Comparison of ENCODE assay signal across 8 mouse cellular contexts in the genomic region with DNA sequence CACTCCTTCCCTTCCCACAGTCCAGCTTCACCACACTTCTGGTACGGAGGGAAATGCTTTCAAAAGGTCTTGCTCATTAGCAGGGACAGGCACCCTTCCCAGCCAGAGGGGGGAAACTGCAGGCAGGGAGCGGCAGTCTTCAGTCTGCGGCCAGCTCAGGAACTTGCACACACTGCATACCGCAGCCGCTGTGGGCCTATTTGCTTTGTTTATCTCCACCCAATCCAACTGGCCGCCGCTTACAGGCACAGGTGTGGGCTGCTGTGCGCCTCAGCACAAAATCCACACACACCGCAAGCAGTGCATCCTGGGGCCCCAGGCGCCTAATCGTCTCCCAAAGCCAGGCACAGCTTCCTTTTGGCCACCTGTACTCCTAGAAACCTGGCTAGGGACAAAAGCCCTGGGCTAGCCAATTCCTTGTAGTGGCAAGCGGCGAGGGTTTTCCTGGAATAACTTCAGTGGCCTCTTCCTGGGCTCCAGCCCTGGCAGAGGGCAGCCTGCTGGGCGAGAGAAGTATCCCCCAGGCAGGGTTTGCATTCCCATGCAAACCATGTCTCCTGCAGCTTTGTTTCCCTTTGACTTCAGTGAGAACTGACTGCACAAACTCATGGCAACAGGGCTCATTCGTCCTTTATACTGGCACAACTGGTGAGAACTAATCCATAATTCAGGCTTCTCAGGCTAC. TPM values are rescaled to one million over a fixed set of nuclear protein-coding genes. Genes with fewer than 3 reads are reported as not detected.
DNase-seq lines count a peak whose midpoint lies in the region; ATAC-seq and TF ChIP-seq lines count a peak whose summit lies in the region.

No protein-coding gene starts in this region.

- no peaks in the 10 kb centered on the region for H3K9me3 ChIP-seq in heart, embryonic 11.5 days (replicated peaks; ENCODE audit: control insufficient read depth, low read length)
- H3K9me3 ChIP-seq in hindbrain, embryonic 10.5 days, result no peaks in the 10 kb centered on the region
- H3K9me3 ChIP-seq in liver, postnatal 0 days (ENCODE audit: low read length), result no peaks in the 10 kb centered on the region
- no peaks in the 10 kb centered on the region for H3K9me3 ChIP-seq in neural tube, embryonic 14.5 days (ENCODE audit: control insufficient read depth, low read length)

- H3K27me3 ChIP-seq in heart, embryonic 11.5 days (ENCODE audit: control insufficient read depth, insufficient read depth, low read length), result 0 out of 2 replicates have a peak, but pooled peaks cover 3% of the 10 kb centered on the region
- no peaks in the 10 kb centered on the region for H3K27me3 ChIP-seq in hindbrain, embryonic 10.5 days (ENCODE audit: insufficient read depth, poor library complexity, severe bottlenecking)
- no peaks in the 10 kb centered on the region for H3K27me3 ChIP-seq in liver, postnatal 0 days (ENCODE audit: insufficient read depth, low read length)
- no peaks in the 10 kb centered on the region for H3K27me3 ChIP-seq in neural tube, embryonic 14.5 days (ENCODE audit: control insufficient read depth, insufficient read depth, low read length)

- H3K4me3 ChIP-seq in heart, embryonic 11.5 days (ENCODE audit: low read depth, low read length), result no peak overlapping the region
- 0 out of 2 replicates have a peak overlapping the region, but pooled peaks have one; percentile 20 for H3K4me3 ChIP-seq in hindbrain, embryonic 10.5 days
- H3K4me3 ChIP-seq in liver, postnatal 0 days (ENCODE audit: low read depth, low read length), result peak overlapping the region; percentile 1; the same call in 1 of the 2 replicates
- H3K4me3 ChIP-seq in neural tube, embryonic 14.5 days (ENCODE audit: low read depth, low read length), result no peak overlapping the region

- no peak overlapping the region for H3K9ac ChIP-seq in heart, embryonic 11.5 days (ENCODE audit: low read depth, low read length)
- H3K9ac ChIP-seq in liver, postnatal 0 days (replicated peaks), result peak overlapping the region; percentile 41; the same call in 1 of the 2 replicates
- no peak overlapping the region for H3K9ac ChIP-seq in neural tube, embryonic 14.5 days (replicated peaks; ENCODE audit: low read depth, low read length)

- WGBS in heart, embryonic 11.5 days (ENCODE audit: insufficient replicate concordance), result 14% methylated on average over 15 of the region's 15 CpGs
- WGBS in hindbrain, embryonic 10.5 days, result 13% methylated on average over 15 of the region's 15 CpGs
- 18% methylated on average over 15 of the region's 15 CpGs for WGBS in liver, postnatal 0 days (ENCODE audit: insufficient replicate concordance)
- WGBS in neural tube, embryonic 14.5 days, result 23% methylated on average over 15 of the region's 15 CpGs

- TF ChIP-seq EP300 in liver, postnatal 0 days (IDR thresholded peaks at IDR 0.05; ENCODE audit: low read depth), result no peak

- H3K4me2 ChIP-seq in heart, embryonic 11.5 days, result peak overlapping the region; percentile 38
- peak overlapping the region; percentile 23 for H3K4me2 ChIP-seq in liver, postnatal 0 days (ENCODE audit: low read depth, low read length)
- peak overlapping the region; percentile 5; the same call in 1 of the 2 replicates for H3K4me2 ChIP-seq in neural tube, embryonic 14.5 days (ENCODE audit: low read depth, low read length)

- intact Hi-C loops in gastrocnemius, postnatal 14 days (cut with DNase I; ENCODE audit: low total_unique reads), result loop anchor here (10.0 kb wide), 1 partner anchor 45 kb away; no protein-coding TSS in a partner anchor

- ATAC-seq in heart, embryonic 11.5 days (replicated peaks; ENCODE audit: insufficient number of reproducible peaks, low FRiP score, low TSS enrichment), result no peak
- peak; percentile 70 for ATAC-seq in liver, postnatal 0 days
- ATAC-seq in neural tube, embryonic 14.5 days (ENCODE audit: low read depth), result peak; percentile 32; the same call in 1 of the 2 replicates

- no peak for TF ChIP-seq CTCF in liver, postnatal 0 days (IDR thresholded peaks at IDR 0.05; ENCODE audit: low read depth)

- H3K27ac ChIP-seq in heart, embryonic 11.5 days (ENCODE audit: low read depth, low read length), result no peak overlapping the region
- H3K27ac ChIP-seq in hindbrain, embryonic 10.5 days, result peak overlapping the region; percentile 26; the same call in 1 of the 2 replicates
- peak overlapping the region; percentile 55; the same call in 1 of the 2 replicates for H3K27ac ChIP-seq in liver, postnatal 0 days (ENCODE audit: low read depth)
- H3K27ac ChIP-seq in neural tube, embryonic 14.5 days (ENCODE audit: low read depth, low read length), result no peak overlapping the region

- no peaks in the 10 kb centered on the region for H3K36me3 ChIP-seq in heart, embryonic 11.5 days (ENCODE audit: control insufficient read depth, insufficient read depth, low read length)
- H3K36me3 ChIP-seq in hindbrain, embryonic 10.5 days, result no peaks in the 10 kb centered on the region
- H3K36me3 ChIP-seq in liver, postnatal 0 days (replicated peaks; ENCODE audit: insufficient read depth, low read length), result no peaks in the 10 kb centered on the region
- no peaks in the 10 kb centered on the region for H3K36me3 ChIP-seq in neural tube, embryonic 14.5 days (ENCODE audit: control insufficient read depth, insufficient read depth, low read length)

- DNase-seq in heart, adult 18-20 months, result no peak
- peak; percentile 18 for DNase-seq in hindbrain, embryonic 10.5 days (ENCODE audit: low spot score)
- peak; percentile 45 for DNase-seq in liver, postnatal 0 days
- no peak for DNase-seq in kidney, postnatal 25 days
- no peak for DNase-seq in frontal cortex, postnatal 25 days (ENCODE audit: low spot score in 2 of 2)
- no peak for DNase-seq in gastrocnemius, postnatal 14 days

- H3K4me1 ChIP-seq in heart, embryonic 11.5 days (ENCODE audit: control insufficient read depth, insufficient read depth, low read length), result 0 out of 2 replicates have a peak, but pooled peaks cover 4% of the 10 kb centered on the region
- peaks cover 27% of the 10 kb centered on the region for H3K4me1 ChIP-seq in hindbrain, embryonic 10.5 days (replicated peaks)
- H3K4me1 ChIP-seq in liver, postnatal 0 days (ENCODE audit: insufficient read depth), result peaks cover 7% of the 10 kb centered on the region; the same call in 1 of the 2 replicates
- H3K4me1 ChIP-seq in neural tube, embryonic 14.5 days (ENCODE audit: control insufficient read depth, insufficient read depth, low read length), result no peaks in the 10 kb centered on the region

RNA-seq across cellular contexts. Expression of a gene that starts 20.5 kb away (rescaled TPM):
- 2.9 and 3.6 TPM in 2 replicates for polyA plus RNA-seq in heart, embryonic 11.5 days (2014; fragmentation: Nextera tagmentation; extraction: Ambion mirVana)
- under 1 TPM; 0.15 to 0.33 TPM for total RNA-seq in heart, adult 18-20 months (2021)
- polyA plus RNA-seq in hindbrain, embryonic 10.5 days (2016; fragmentation: Nextera tagmentation; extraction: Ambion mirVana), result 2.5 TPM in 2 replicates
- polyA plus RNA-seq in liver, postnatal 0 days (2015; fragmentation: Nextera tagmentation; extraction: Ambion mirVana), result 4.7 and 5.7 TPM in 2 replicates
- 1.4 TPM in 2 replicates for polyA plus RNA-seq in neural tube, embryonic 14.5 days (2014; fragmentation: Nextera tagmentation; extraction: Ambion mirVana)
- under 1 TPM; 0.04 to 0.06 TPM for total RNA-seq in gastrocnemius, postnatal 14 days (2021)

RNA-seq across cellular contexts. Expression of a gene that starts 20.9 kb away (rescaled TPM):
- polyA plus RNA-seq in heart, embryonic 11.5 days (2014; fragmentation: Nextera tagmentation; extraction: Ambion mirVana), result 27.0 and 31.5 TPM in 2 replicates
- total RNA-seq in heart, adult 18-20 months (2021), result 1 to 10 TPM; 8.3 to 9.6 TPM
- polyA plus RNA-seq in hindbrain, embryonic 10.5 days (2016; fragmentation: Nextera tagmentation; extraction: Ambion mirVana), result 30.3 and 34.4 TPM in 2 replicates
- polyA plus RNA-seq in liver, postnatal 0 days (2015; fragmentation: Nextera tagmentation; extraction: Ambion mirVana), result 7.8 and 8.7 TPM in 2 replicates
- 39.6 and 42.5 TPM in 2 replicates for polyA plus RNA-seq in neural tube, embryonic 14.5 days (2014; fragmentation: Nextera tagmentation; extraction: Ambion mirVana)
- total RNA-seq in gastrocnemius, postnatal 14 days (2021), result 1 to 10 TPM; 6.0 to 6.2 TPM

Comparison
In these comparisons a context has a peak if more than half of its experiments do, and no peak if none do; other contexts are left out.
1. H3K27ac ChIP-seq: peak in hindbrain, embryonic 10.5 days (single experiment) and liver, postnatal 0 days (single experiment); none in heart, embryonic 11.5 days (single experiment) and neural tube, embryonic 14.5 days (single experiment).
2. H3K4me3 ChIP-seq: peak in hindbrain, embryonic 10.5 days (single experiment) and liver, postnatal 0 days (single experiment); none in heart, embryonic 11.5 days (single experiment) and neural tube, embryonic 14.5 days (single experiment).
3. DNase-seq: peak in hindbrain, embryonic 10.5 days (single experiment) and liver, postnatal 0 days (single experiment); none in heart, adult 18-20 months (0 of 2), kidney, postnatal 25 days (0 of 2), frontal cortex, postnatal 25 days (0 of 2) and gastrocnemius, postnatal 14 days (single experiment).
4. Peak in every context shown above with its lines, with median percentiles within 50 percentile points of each other: H3K4me2 ChIP-seq.